Mouse (Mus musculus): Measurements from ENCODE around the gene Meox1. TPM values are rescaled to one million over a fixed set of nuclear protein-coding genes. Genes with fewer than 3 reads are reported as not detected.

The Meox1 gene
- polyA plus RNA-seq, 1 experiment from 2014 or later, result 3.0 TPM

DNA sequence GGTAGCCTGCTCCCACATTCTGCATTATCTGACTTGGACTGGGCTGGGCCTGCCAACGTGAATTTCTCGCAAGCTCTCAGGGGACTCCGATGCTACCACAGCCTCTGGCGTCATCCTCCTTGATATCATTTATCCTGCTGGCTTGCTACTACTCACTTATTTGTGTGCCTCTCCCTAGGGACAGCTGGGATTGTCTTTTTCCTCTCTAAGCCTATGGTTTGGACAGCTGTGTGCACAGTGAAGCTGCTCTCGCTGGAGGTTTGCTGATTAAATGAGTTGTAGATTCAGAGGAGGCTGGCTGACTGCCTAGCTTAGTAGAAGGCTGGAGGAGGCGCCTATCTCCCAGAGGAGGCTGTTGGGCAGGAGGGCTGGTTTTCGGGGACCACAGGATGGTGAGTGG is 62.2 kb downstream of the Meox1 start:
- Histone ChIP-seq H3K4me1 (replicated peaks; ENCODE audit: control insufficient read depth, insufficient read depth) (peaks cover 4% of the 10 kb centered on the region; the same call in 1 of the 2 replicates), H3K27ac (replicated peaks) (no peak overlapping the region; the same call in 1 of the 2 replicates), H3K4me2 (replicated peaks; ENCODE audit: low read depth) (no peak overlapping the region), H3K4me3 (ENCODE audit: low read depth, low read length) (no peak overlapping the region), H3K9me3 (ENCODE audit: control insufficient read depth, low read length) (no peaks in the 10 kb centered on the region), H3K27me3 (ENCODE audit: control insufficient read depth, insufficient read depth, low read length) (no peaks in the 10 kb centered on the region), H3K9ac (ENCODE audit: low read length) (0 out of 2 replicates have a peak overlapping the region, but pooled peaks have one; percentile 1), H3K36me3 (ENCODE audit: control insufficient read depth, insufficient read depth, low read length) (no peaks in the 10 kb centered on the region)
- TF ChIP-seq EP300 (optimal IDR thresholded peaks at IDR 0.05) (no peak), CTCF (IDR thresholded peaks at IDR 0.05; ENCODE audit: low read depth) (no peak)
- DNase-seq (ENCODE audit: low spot score) (no peak), ATAC-seq (ENCODE audit: low FRiP score, low TSS enrichment) (peak; percentile 38; the same call in 1 of the 2 replicates)
- WGBS, result 36% methylated on average over 7 of the region's 7 CpGs

DNA sequence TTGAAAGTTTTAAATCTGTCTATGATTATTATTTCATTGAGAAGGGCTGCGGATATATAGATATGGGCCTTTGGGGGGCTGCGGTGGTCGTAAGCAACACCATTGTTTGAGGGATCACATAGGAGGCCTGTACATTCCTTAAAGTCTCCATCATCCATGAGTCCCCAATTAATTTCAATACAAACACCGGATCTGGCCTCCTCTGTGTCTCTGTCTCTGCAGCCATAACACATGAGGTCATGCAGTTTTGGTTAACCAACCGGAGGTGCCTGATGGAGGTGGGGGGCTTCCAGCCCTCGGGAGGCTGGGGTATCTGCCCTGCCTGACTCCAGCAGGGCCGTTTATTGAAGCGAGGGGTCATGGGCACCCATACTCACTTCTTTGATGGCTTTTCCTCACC is 63.6 kb downstream of the Meox1 start:
- Histone ChIP-seq H3K36me3 (ENCODE audit: control insufficient read depth, insufficient read depth, low read length) (no peaks in the 10 kb centered on the region), H3K4me1 (replicated peaks; ENCODE audit: control insufficient read depth, insufficient read depth) (peaks cover 4% of the 10 kb centered on the region; the same call in 1 of the 2 replicates), H3K4me2 (replicated peaks; ENCODE audit: low read depth) (no peak overlapping the region), H3K9me3 (ENCODE audit: control insufficient read depth, low read length) (no peaks in the 10 kb centered on the region), H3K27me3 (ENCODE audit: control insufficient read depth, insufficient read depth, low read length) (no peaks in the 10 kb centered on the region), H3K9ac (ENCODE audit: low read length) (no peak overlapping the region), H3K27ac (replicated peaks) (peak overlapping the region; percentile 25; the same call in 1 of the 2 replicates), H3K4me3 (ENCODE audit: low read depth, low read length) (no peak overlapping the region)
- TF ChIP-seq CTCF (IDR thresholded peaks at IDR 0.05; ENCODE audit: low read depth) (no peak), EP300 (optimal IDR thresholded peaks at IDR 0.05) (no peak)
- DNase-seq (ENCODE audit: low spot score) (no peak), ATAC-seq (ENCODE audit: low FRiP score, low TSS enrichment) (peak; percentile 26; the same call in 1 of the 2 replicates)
- 51% methylated on average over 8 of the region's 8 CpGs for WGBS

DNA sequence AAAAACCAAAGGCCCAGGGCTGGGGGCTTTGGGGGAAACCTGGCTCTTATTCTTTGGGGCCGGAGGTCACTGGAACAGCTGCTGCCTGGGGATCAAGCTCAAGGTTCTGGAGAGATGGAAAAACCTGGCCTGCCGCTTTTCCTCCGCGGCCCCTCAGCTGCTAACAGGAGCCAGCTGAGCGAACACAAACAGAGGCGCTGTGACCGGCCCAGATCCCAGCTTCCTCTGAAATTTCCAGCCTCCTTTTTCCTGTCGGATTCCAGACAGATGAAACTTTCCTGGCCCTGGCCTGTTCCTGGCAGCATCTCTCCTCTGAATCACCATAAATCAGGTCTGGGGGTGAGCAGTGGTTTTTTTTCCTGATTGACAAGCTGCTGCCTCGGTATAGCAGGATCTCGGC is 64.1 kb downstream of the Meox1 start:
- H3K4me2 ChIP-seq (replicated peaks; ENCODE audit: low read depth), result peak overlapping the region; percentile 27
- ATAC-seq (ENCODE audit: low FRiP score, low TSS enrichment), result peak; percentile 45; the same call in 1 of the 2 replicates
- WGBS, result 6% methylated on average over 10 of the region's 10 CpGs
- H3K27me3 ChIP-seq (ENCODE audit: control insufficient read depth, insufficient read depth, low read length), result no peaks in the 10 kb centered on the region
- TF ChIP-seq EP300 (optimal IDR thresholded peaks at IDR 0.05) (no peak), CTCF (IDR thresholded peaks at IDR 0.05; ENCODE audit: low read depth) (no peak)
- no peak overlapping the region for H3K9ac ChIP-seq (ENCODE audit: low read length)
- peaks cover 4% of the 10 kb centered on the region; the same call in 1 of the 2 replicates for H3K4me1 ChIP-seq (replicated peaks; ENCODE audit: control insufficient read depth, insufficient read depth)
- H3K36me3 ChIP-seq (ENCODE audit: control insufficient read depth, insufficient read depth, low read length), result no peaks in the 10 kb centered on the region
- no peak overlapping the region for H3K4me3 ChIP-seq (ENCODE audit: low read depth, low read length)
- H3K9me3 ChIP-seq (ENCODE audit: control insufficient read depth, low read length), result no peaks in the 10 kb centered on the region
- H3K27ac ChIP-seq (replicated peaks), result peak overlapping the region; percentile 53
- DNase-seq (ENCODE audit: low spot score), result peak; percentile 41

DNA sequence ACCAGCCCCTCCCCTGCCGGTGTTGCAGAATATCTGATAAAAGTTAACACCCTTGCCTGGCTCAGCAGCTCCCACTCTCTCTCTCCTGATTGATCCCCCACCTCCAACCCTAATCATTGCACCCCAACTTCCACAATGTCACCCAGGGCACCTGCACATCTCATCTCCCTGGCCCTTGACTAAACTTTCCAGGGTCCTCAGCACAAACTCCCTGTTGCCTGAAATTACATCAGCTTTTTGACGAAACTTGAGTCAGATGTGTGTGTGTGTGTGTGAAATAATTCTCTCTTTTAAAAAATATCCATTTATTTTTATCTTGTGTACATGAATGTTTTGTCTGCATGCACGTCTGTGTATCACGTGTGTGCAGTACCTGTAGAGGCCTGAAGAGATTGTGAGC is 65.5 kb downstream of the Meox1 start:
- WGBS, result 86% methylated on average over 4 of the region's 4 CpGs
- no peak for ATAC-seq (ENCODE audit: low FRiP score, low TSS enrichment)

More for the DNA sequence above, 65.5 kb downstream of the Meox1 start:
- no peak overlapping the region for H3K4me3 ChIP-seq (ENCODE audit: low read depth, low read length)
- no peak overlapping the region for H3K4me2 ChIP-seq (replicated peaks; ENCODE audit: low read depth)
- H3K27me3 ChIP-seq (ENCODE audit: control insufficient read depth, insufficient read depth, low read length), result no peaks in the 10 kb centered on the region
- no peak for TF ChIP-seq CTCF (IDR thresholded peaks at IDR 0.05; ENCODE audit: low read depth)
- no peak for TF ChIP-seq EP300 (optimal IDR thresholded peaks at IDR 0.05)
- DNase-seq (ENCODE audit: low spot score), result no peak
- H3K9me3 ChIP-seq (ENCODE audit: control insufficient read depth, low read length), result no peaks in the 10 kb centered on the region
- no peaks in the 10 kb centered on the region for H3K36me3 ChIP-seq (ENCODE audit: control insufficient read depth, insufficient read depth, low read length)
- H3K27ac ChIP-seq (replicated peaks), result no peak overlapping the region
- no peak overlapping the region for H3K9ac ChIP-seq (ENCODE audit: low read length)
- H3K4me1 ChIP-seq (replicated peaks; ENCODE audit: control insufficient read depth, insufficient read depth), result peaks cover 4% of the 10 kb centered on the region; the same call in 1 of the 2 replicates

Other genes with a start within 250 kb of the Meox1 start
- gene Arl4d, start 228.8 kb downstream of the Meox1 start, polyA plus RNA-seq (2015; fragmentation: Nextera tagmentation; extraction: Ambion mirVana), result 9.5 and 10.0 TPM in 2 replicates
- gene Dhx8, start 161.5 kb downstream of the Meox1 start, polyA plus RNA-seq (2015; fragmentation: Nextera tagmentation; extraction: Ambion mirVana), result 12.6 and 12.8 TPM in 2 replicates
- gene Etv4, start 109.0 kb downstream of the Meox1 start, polyA plus RNA-seq (2015; fragmentation: Nextera tagmentation; extraction: Ambion mirVana), result 1.8 and 2.0 TPM in 2 replicates
- gene Sost, start 72.6 kb upstream of the Meox1 start, polyA plus RNA-seq (2015; fragmentation: Nextera tagmentation; extraction: Ambion mirVana), result 0.08 TPM in 1 of 2 replicates, not detected in the other
- not detected in 2 replicates for gene Cfap97d1, start 89.9 kb upstream of the Meox1 start, polyA plus RNA-seq (2015; fragmentation: Nextera tagmentation; extraction: Ambion mirVana)
- 21.7 and 22.8 TPM in 2 replicates for gene Dusp3, start 92.6 kb upstream of the Meox1 start, polyA plus RNA-seq (2015; fragmentation: Nextera tagmentation; extraction: Ambion mirVana)
- 3.3 and 3.4 TPM in 2 replicates for gene Mpp3, start 134.1 kb upstream of the Meox1 start, polyA plus RNA-seq (2015; fragmentation: Nextera tagmentation; extraction: Ambion mirVana)
- 3.0 and 3.4 TPM in 2 replicates for gene Cd300lg, start 147.1 kb upstream of the Meox1 start, polyA plus RNA-seq (2015; fragmentation: Nextera tagmentation; extraction: Ambion mirVana)
- gene Mpp2, start 194.1 kb upstream of the Meox1 start, polyA plus RNA-seq (2015; fragmentation: Nextera tagmentation; extraction: Ambion mirVana), result 2.8 and 3.4 TPM in 2 replicates
- gene Ppy, start 206.9 kb upstream of the Meox1 start, polyA plus RNA-seq (2015; fragmentation: Nextera tagmentation; extraction: Ambion mirVana), result 3.3 and 5.4 TPM in 2 replicates
- gene Pyy, start 213.5 kb upstream of the Meox1 start, polyA plus RNA-seq (2015; fragmentation: Nextera tagmentation; extraction: Ambion mirVana), result 63.0 and 64.3 TPM in 2 replicates

All from stomach, postnatal 0 days (tissue).